Mouse (Mus musculus) limb, embryonic 12.5 days (tissue): ENCODE results near the gene Crlf2. TPM values are rescaled to one million over a fixed set of nuclear protein-coding genes. Genes with fewer than 3 reads are reported as not detected.

Experiments
- ATAC-seq: fragments of 200-750 bp; cut with Nextera tagmentation; 2 replicates; pipeline ENCODE4 v1.8.0; 2017; ENCODE audit warnings: low read depth, moderate TSS enrichment; ENCODE audit not compliant: insufficient number of reproducible peaks, insufficient read depth, low FRiP score, low TSS enrichment
- H3K27ac ChIP-seq: fragments of 300-500 bp; sonication (generic); 2 replicates; pipeline ENCODE4 v1.5.1; 2016; ENCODE audit warnings: mild to moderate bottlenecking, moderate library complexity
- H3K27me3 ChIP-seq: fragments of 300-500 bp; sonication (generic); 2 replicates; pipeline ENCODE4 v1.6.1; 2016; ENCODE audit warnings: mild to moderate bottlenecking, moderate library complexity
- H3K36me3 ChIP-seq: fragments of 300-500 bp; sonication (generic); 2 replicates; pipeline ENCODE4 v1.6.1; 2016; ENCODE audit warnings: mild to moderate bottlenecking, moderate library complexity
- H3K4me1 ChIP-seq: fragments of 300-500 bp; sonication (generic); replicated peaks from 2 replicates; pipeline ENCODE4 v1.6.1; 2016
- H3K4me2 ChIP-seq: fragments of 300-500 bp; sonication (generic); 2 replicates; pipeline ENCODE4 v1.6.1; 2016; ENCODE audit warnings: mild to moderate bottlenecking, moderate library complexity
- H3K4me3 ChIP-seq: fragments of 300-500 bp; sonication (generic); replicated peaks from 2 replicates; pipeline ENCODE4 v1.5.1; 2016; ENCODE audit warnings: mild to moderate bottlenecking
- H3K9ac ChIP-seq: fragments of 300-500 bp; sonication (generic); replicated peaks from 2 replicates; pipeline ENCODE4 v1.6.1; 2016; ENCODE audit warnings: mild to moderate bottlenecking, moderate library complexity
- H3K9me3 ChIP-seq: fragments of 300-500 bp; sonication (generic); 2 replicates; pipeline ENCODE4 v1.6.1; 2016; ENCODE audit warnings: mild to moderate bottlenecking, moderate library complexity
- WGBS: fragments of 180-500 bp; shearing (Covaris S2); methylation state at CpG from one replicate; pipeline ENCODE4 v1.1.7; 2016; 5-methylcytosine and 5-hydroxymethylcytosine counted together
- polyA plus RNA-seq: library from polyadenylated mRNA; unstranded; fragments of >200 nt; fragmentation: Nextera tagmentation; extraction: Ambion mirVana; gene quantifications from 2 replicates; pipeline ENCODE4 v1.2.1, GENCODE M21; 2016

Gene Crlf2
- 6.3 and 9.4 TPM in 2 replicates for polyA plus RNA-seq

DNA sequence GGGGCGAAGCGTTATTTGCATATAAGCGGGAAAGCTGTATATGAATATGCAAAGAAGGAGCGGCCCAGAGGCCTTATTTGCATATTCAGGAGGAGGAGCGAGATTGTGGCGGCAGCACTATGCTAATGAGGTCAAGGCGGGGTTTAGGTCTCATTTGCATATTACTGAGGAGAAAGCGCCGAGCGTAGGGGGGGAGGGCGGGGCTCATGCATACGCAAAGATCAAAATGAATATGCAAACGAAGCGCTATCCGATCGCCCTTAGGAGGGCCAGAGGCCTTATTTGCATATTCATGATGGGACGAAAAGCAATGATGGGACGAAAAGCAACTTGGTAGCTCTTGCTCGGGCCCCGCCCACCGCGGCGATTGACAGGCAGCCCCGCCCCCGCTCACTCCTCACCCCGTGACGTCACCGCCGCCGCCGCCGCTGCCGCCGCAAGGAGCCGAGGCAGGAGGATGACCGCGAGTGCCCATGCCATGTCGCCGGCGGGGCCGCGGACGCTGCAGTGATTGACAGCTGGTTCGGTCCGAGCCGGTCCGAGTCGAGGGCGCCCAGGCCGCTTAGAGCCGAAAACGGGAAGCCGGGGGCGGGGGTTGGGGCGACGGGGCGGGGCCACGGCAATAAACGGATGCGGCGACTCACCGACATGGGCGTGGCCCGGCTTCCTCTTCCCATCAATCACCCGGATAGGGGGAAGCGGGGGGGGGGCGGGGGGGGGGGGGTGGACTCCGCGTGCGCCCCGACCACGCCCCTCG lies at the start of gene Crlf2:
Gene Crlf2, minus strand, starts transcription at position 590 of the 757 bp plus-strand sequence.
- Histone ChIP-seq H3K36me3 (peaks cover 25% of the 10 kb centered on the region), H3K27me3 (no peaks in the 10 kb centered on the region), H3K4me3 (peak within 1 kb of the TSS; percentile 67), H3K4me1 (no peaks in the 10 kb centered on the region), H3K9ac (peak within 1 kb of the TSS; percentile 62), H3K9me3 (peaks cover 47% of the 10 kb centered on the region), H3K27ac (peak within 1 kb of the TSS; percentile 92), H3K4me2 (peak within 1 kb of the TSS; percentile 56)
- WGBS, result under 1% methylated on average over 60 of the region's 73 CpGs
- peak; percentile 63 for ATAC-seq

DNA sequence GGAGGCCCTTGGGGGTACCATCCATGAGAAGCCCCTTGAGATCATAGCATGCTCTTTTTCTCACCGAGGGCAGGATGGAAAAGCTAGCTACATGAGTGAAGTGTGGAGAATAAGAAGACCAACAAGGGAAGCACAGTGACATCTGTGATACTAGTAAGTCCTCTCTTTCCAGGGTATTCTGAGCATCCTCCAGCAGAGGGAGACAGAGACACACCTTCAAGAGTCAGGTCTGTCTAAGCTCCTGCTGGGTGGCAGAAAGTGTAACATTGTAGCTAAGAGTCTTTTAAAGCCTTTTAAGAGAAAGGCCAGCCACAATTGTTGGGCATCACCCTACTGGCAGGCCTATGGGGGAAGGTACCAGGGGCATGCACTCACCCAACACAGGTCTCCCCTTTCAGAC lies 43.8 kb upstream of the Crlf2 start:
- no peak for ATAC-seq
- 31% methylated on average over 1 of the region's 1 CpGs for WGBS
- Histone ChIP-seq H3K9ac (no peak overlapping the region), H3K9me3 (0 out of 2 replicates have a peak, but pooled peaks cover 5% of the 10 kb centered on the region), H3K27me3 (no peaks in the 10 kb centered on the region), H3K4me1 (no peaks in the 10 kb centered on the region), H3K27ac (no peak overlapping the region), H3K4me2 (no peak overlapping the region), H3K36me3 (no peaks in the 10 kb centered on the region), H3K4me3 (no peak overlapping the region)

DNA sequence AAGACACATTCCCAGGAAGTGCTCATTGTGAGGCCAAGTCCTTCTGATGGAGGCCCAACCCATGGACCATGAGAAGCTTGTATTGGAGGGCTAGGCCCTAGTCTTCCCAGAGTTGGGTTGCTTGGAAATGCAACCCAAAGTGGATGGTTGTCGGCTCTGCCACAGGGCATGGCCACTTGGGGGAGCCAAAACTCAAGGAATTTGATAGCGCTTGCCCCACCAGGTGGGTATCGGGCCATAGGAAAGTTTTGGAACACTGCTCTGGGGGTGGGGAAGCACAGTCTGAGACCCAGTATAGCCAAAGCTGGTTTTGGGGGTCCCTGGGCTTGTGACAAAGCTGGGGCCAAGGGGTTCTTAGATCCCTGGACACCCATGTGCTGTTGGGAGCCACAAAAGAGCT lies 42.3 kb upstream of the Crlf2 start:
- no peaks in the 10 kb centered on the region for H3K4me1 ChIP-seq
- 0 out of 2 replicates have a peak, but pooled peaks cover 5% of the 10 kb centered on the region for H3K9me3 ChIP-seq
- H3K4me2 ChIP-seq, result no peak overlapping the region
- no peaks in the 10 kb centered on the region for H3K36me3 ChIP-seq
- H3K27me3 ChIP-seq, result no peaks in the 10 kb centered on the region
- no peak overlapping the region for H3K27ac ChIP-seq
- H3K9ac ChIP-seq, result no peak overlapping the region
- 21% methylated on average over 3 of the region's 3 CpGs for WGBS
- 0 out of 2 replicates have a peak, but pooled peaks have one; percentile 26 for ATAC-seq
- H3K4me3 ChIP-seq, result no peak overlapping the region

DNA sequence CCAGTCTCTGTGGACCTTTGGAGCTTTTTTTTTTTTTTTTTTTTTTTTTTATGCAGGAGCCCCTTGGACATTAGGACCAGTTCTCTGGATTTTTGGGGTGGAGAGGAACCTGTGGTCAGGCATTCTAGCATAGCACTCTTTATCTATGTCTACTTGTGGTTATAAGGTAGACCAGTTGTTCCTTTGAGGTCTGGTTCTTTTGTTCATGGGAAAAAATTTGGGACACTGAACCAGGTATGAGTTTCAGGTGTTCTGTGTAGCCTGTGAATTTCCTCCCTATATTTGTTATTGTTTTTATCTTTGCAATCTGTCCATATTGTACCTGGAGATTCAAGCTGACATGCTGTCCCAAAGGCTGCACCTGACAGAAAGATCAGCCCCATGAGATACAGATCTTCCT lies 40.1 kb upstream of the Crlf2 start:
- Histone ChIP-seq H3K4me1 (no peaks in the 10 kb centered on the region), H3K9me3 (peaks cover 11% of the 10 kb centered on the region; the same call in 1 of the 2 replicates), H3K4me2 (no peak overlapping the region), H3K4me3 (no peak overlapping the region), H3K9ac (no peak overlapping the region), H3K27ac (no peak overlapping the region), H3K36me3 (no peaks in the 10 kb centered on the region), H3K27me3 (no peaks in the 10 kb centered on the region)
- no peak for ATAC-seq

GRCm38 (mm10) chr5:109596647-109597046 lies 37.9 kb upstream of the Crlf2 start:
- ATAC-seq, result no peak
- WGBS, result 29% methylated on average over 5 of the region's 5 CpGs

DNA sequence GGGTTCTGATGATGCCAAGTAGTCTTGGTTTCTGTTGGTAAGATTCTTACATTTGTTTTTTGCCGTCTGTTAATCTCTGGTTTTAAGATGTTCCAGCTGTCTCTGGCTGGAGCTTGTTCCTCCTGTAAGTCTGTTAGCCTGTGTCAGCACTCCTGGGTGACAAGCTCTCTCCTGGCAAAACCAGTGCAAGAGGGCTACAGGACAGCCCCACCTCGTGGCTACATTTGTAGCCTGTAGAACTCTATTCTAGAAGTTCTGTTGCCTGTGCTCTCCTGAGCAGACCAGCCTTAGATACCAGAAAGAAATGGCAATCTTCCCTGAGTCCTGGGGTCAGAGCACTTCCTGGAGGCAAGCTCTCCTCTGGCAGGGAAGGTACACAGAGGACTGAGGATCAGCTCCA lies 4.0 kb upstream of the Crlf2 start:
- Histone ChIP-seq H3K27ac (no peak overlapping the region), H3K4me1 (no peaks in the 10 kb centered on the region), H3K36me3 (no peaks in the 10 kb centered on the region), H3K27me3 (no peaks in the 10 kb centered on the region), H3K9ac (no peak overlapping the region), H3K4me3 (no peak overlapping the region), H3K4me2 (no peak overlapping the region), H3K9me3 (peaks cover 13% of the 10 kb centered on the region; the same call in 1 of the 2 replicates)
- ATAC-seq, result no peak
- WGBS, result 61% methylated on average over 2 of the region's 2 CpGs

More at GRCm38 (mm10) chr5:109596647-109597046, 37.9 kb upstream of the Crlf2 start:
- Histone ChIP-seq H3K4me1 (no peaks in the 10 kb centered on the region), H3K9me3 (peaks cover 6% of the 10 kb centered on the region; the same call in 1 of the 2 replicates), H3K27me3 (no peaks in the 10 kb centered on the region), H3K4me2 (no peak overlapping the region), H3K4me3 (no peak overlapping the region), H3K27ac (no peak overlapping the region), H3K36me3 (no peaks in the 10 kb centered on the region), H3K9ac (no peak overlapping the region)

DNA sequence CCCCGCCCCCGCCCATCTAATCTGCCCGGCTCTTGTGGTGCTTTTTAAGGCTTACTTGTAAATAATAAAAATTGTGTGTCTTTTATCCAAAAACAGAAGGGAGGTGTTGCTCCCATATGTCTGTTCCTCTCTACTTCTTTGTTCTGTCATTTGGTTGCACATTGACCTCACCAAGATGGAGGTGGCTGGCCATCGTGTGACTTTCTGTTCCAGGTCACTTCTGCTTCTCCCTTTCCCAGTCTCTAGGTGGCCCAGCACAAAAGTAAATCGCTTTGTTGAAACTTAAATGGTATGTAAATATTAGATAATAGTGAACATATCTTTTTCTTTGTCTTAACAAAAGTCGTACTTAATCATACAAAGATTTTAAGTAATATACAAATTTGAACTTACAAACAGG lies 398 bp upstream of the Crlf2 start:
- Histone ChIP-seq H3K4me3 (peak overlapping the region; percentile 67), H3K9ac (peak overlapping the region; percentile 62), H3K4me1 (no peaks in the 10 kb centered on the region), H3K4me2 (peak overlapping the region; percentile 56), H3K9me3 (peaks cover 41% of the 10 kb centered on the region), H3K27me3 (no peaks in the 10 kb centered on the region), H3K36me3 (peaks cover 21% of the 10 kb centered on the region), H3K27ac (peak overlapping the region; percentile 92)
- ATAC-seq, result no peak
- 27% methylated on average over 6 of the region's 6 CpGs for WGBS

- Histone ChIP-seq H3K9me3 (peaks cover 51% of the 10 kb centered on the region), H3K4me2 (peak overlapping the region; percentile 56), H3K36me3 (peaks cover 25% of the 10 kb centered on the region), H3K4me3 (peak overlapping the region; percentile 67), H3K4me1 (no peaks in the 10 kb centered on the region), H3K9ac (no peak overlapping the region), H3K27ac (peak overlapping the region; percentile 88), H3K27me3 (no peaks in the 10 kb centered on the region)
- 0% methylated on average over 9 of the region's 9 CpGs for WGBS
- no peak; the same call in 1 of the 2 replicates for ATAC-seq
Measured at GRCm38 (mm10) chr5:109558123-109558403, 730 bp downstream of the Crlf2 start.

GRCm38 (mm10) chr5:109557321-109558122 lies 1.3 kb downstream of the Crlf2 start:
- peak overlapping the region; percentile 88 for H3K27ac ChIP-seq
- under 1% methylated on average over 35 of the region's 35 CpGs for WGBS
- H3K36me3 ChIP-seq, result peaks cover 30% of the 10 kb centered on the region
- no peak overlapping the region for H3K9ac ChIP-seq
- ATAC-seq, result peak; percentile 68
- peak overlapping the region; percentile 56 for H3K4me2 ChIP-seq
- H3K27me3 ChIP-seq, result no peaks in the 10 kb centered on the region
- H3K9me3 ChIP-seq, result peaks cover 54% of the 10 kb centered on the region
- H3K4me3 ChIP-seq, result peak overlapping the region; percentile 67
- H3K4me1 ChIP-seq, result no peaks in the 10 kb centered on the region

- no peak overlapping the region for H3K9ac ChIP-seq
- peak overlapping the region; percentile 56 for H3K4me2 ChIP-seq
- peak overlapping the region; percentile 88 for H3K27ac ChIP-seq
- H3K4me1 ChIP-seq, result no peaks in the 10 kb centered on the region
- peaks cover 61% of the 10 kb centered on the region for H3K9me3 ChIP-seq
- peak; percentile 67 for ATAC-seq
- WGBS, result 7% methylated on average over 40 of the region's 40 CpGs
- no peaks in the 10 kb centered on the region for H3K27me3 ChIP-seq
- H3K4me3 ChIP-seq, result peak overlapping the region; percentile 67
- H3K36me3 ChIP-seq, result peaks cover 36% of the 10 kb centered on the region
Measured at GRCm38 (mm10) chr5:109556591-109557320, 2.0 kb downstream of the Crlf2 start.
